Mouse (Mus musculus): ENCODE results near the gene Camk2n1. TPM values are rescaled to one million over a fixed set of nuclear protein-coding genes. Genes with fewer than 3 reads are reported as not detected.
A peak's percentile ranks its signal among the peaks of the same experiment; 100 is the strongest.

Camk2n1 gene
- polyA plus RNA-seq, 1 experiment from 2014 or later: 14.8 TPM

- no peaks in the 10 kb centered on the region for H3K9me3 ChIP-seq
- H3K4me2 ChIP-seq: no peak overlapping the region
- 56% methylated on average over 12 of the region's 12 CpGs for WGBS
- no peaks in the 10 kb centered on the region for H3K36me3 ChIP-seq
- H3K4me3 ChIP-seq: no peak overlapping the region
- H3K4me1 ChIP-seq (replicated peaks): peaks cover 44% of the 10 kb centered on the region
- ATAC-seq (ENCODE audit: low FRiP score): no peak
- H3K9ac ChIP-seq: no peak overlapping the region
- peaks cover 13% of the 10 kb centered on the region; the same call in 1 of the 2 replicates for H3K27me3 ChIP-seq
- no peak overlapping the region for H3K27ac ChIP-seq
These were observed 4.3 kb upstream of the Camk2n1 start for GRCm38 (mm10) chr4:138449636-138450314.

GRCm38 (mm10) chr4:138452306-138453096, 1.6 kb upstream of the Camk2n1 start:
- peaks cover 12% of the 10 kb centered on the region; the same call in 1 of the 2 replicates for H3K27me3 ChIP-seq
- no peak overlapping the region for H3K4me3 ChIP-seq
- no peaks in the 10 kb centered on the region for H3K9me3 ChIP-seq
- H3K9ac ChIP-seq: no peak overlapping the region
- H3K4me1 ChIP-seq (replicated peaks): peaks cover 55% of the 10 kb centered on the region
- H3K36me3 ChIP-seq: no peaks in the 10 kb centered on the region
- WGBS: 27% methylated on average over 15 of the region's 15 CpGs
- H3K4me2 ChIP-seq: no peak overlapping the region
- peak overlapping the region; percentile 44; the same call in 1 of the 2 replicates for H3K27ac ChIP-seq
- ATAC-seq (ENCODE audit: low FRiP score): no peak

- H3K4me1 ChIP-seq (replicated peaks): peaks cover 55% of the 10 kb centered on the region
- 3% methylated on average over 19 of the region's 19 CpGs for WGBS
These were observed 889 bp upstream of the Camk2n1 start for GRCm38 (mm10) chr4:138453097-138453752.

GRCm38 (mm10) chr4:138454571-138455140, 542 bp downstream of the Camk2n1 start:
- Histone ChIP-seq H3K9ac (peak overlapping the region; percentile 97), H3K4me1 (replicated peaks) (peaks cover 58% of the 10 kb centered on the region), H3K4me2 (peak overlapping the region; percentile 83), H3K36me3 (no peaks in the 10 kb centered on the region; the same call in 1 of the 2 replicates), H3K27ac (peak overlapping the region; percentile 98), H3K9me3 (no peaks in the 10 kb centered on the region), H3K4me3 (peak overlapping the region; percentile 96), H3K27me3 (peaks cover 12% of the 10 kb centered on the region; the same call in 1 of the 2 replicates)
- ATAC-seq (ENCODE audit: low FRiP score): peak; percentile 48
- WGBS: 1% methylated on average over 66 of the region's 78 CpGs

More at GRCm38 (mm10) chr4:138453097-138453752, 889 bp upstream of the Camk2n1 start:
- Histone ChIP-seq H3K9ac (peak overlapping the region; percentile 97), H3K27me3 (peaks cover 12% of the 10 kb centered on the region; the same call in 1 of the 2 replicates), H3K4me3 (peak overlapping the region; percentile 96), H3K27ac (peak overlapping the region; percentile 98), H3K9me3 (no peaks in the 10 kb centered on the region), H3K36me3 (no peaks in the 10 kb centered on the region), H3K4me2 (peak overlapping the region; percentile 83)
- 0 out of 2 replicates have a peak, but pooled peaks have one; percentile 12 for ATAC-seq (ENCODE audit: low FRiP score)

- H3K4me3 ChIP-seq: peak overlapping the region; percentile 96
- WGBS: 0% methylated on average over 58 of the region's 58 CpGs
- H3K27me3 ChIP-seq: 0 out of 2 replicates have a peak, but pooled peaks cover 6% of the 10 kb centered on the region
- no peaks in the 10 kb centered on the region; the same call in 1 of the 2 replicates for H3K36me3 ChIP-seq
- H3K4me1 ChIP-seq (replicated peaks): peaks cover 65% of the 10 kb centered on the region
- H3K9me3 ChIP-seq: no peaks in the 10 kb centered on the region
- ATAC-seq (ENCODE audit: low FRiP score): peak; percentile 34; the same call in 1 of the 2 replicates
- H3K27ac ChIP-seq: peak overlapping the region; percentile 98
- H3K9ac ChIP-seq: peak overlapping the region; percentile 97
- peak overlapping the region; percentile 83 for H3K4me2 ChIP-seq
These were observed 1.2 kb downstream of the Camk2n1 start for GRCm38 (mm10) chr4:138455141-138455955.

GRCm38 (mm10) chr4:138455956-138456341, 1.8 kb downstream of the Camk2n1 start:
- peak overlapping the region; percentile 96 for H3K4me3 ChIP-seq
- H3K27ac ChIP-seq: peak overlapping the region; percentile 98
- no peaks in the 10 kb centered on the region; the same call in 1 of the 2 replicates for H3K36me3 ChIP-seq
- H3K9me3 ChIP-seq: no peaks in the 10 kb centered on the region
- peak overlapping the region; percentile 83 for H3K4me2 ChIP-seq
- ATAC-seq (ENCODE audit: low FRiP score): no peak
- peaks cover 67% of the 10 kb centered on the region for H3K4me1 ChIP-seq (replicated peaks)
- WGBS: under 1% methylated on average over 17 of the region's 17 CpGs
- 0 out of 2 replicates have a peak, but pooled peaks cover 4% of the 10 kb centered on the region for H3K27me3 ChIP-seq
- peak overlapping the region; percentile 97 for H3K9ac ChIP-seq

- Histone ChIP-seq H3K36me3 (no peaks in the 10 kb centered on the region; the same call in 1 of the 2 replicates), H3K4me1 (replicated peaks) (peaks cover 67% of the 10 kb centered on the region), H3K9ac (peak overlapping the region; percentile 97), H3K4me3 (peak overlapping the region; percentile 96), H3K4me2 (peak overlapping the region; percentile 83), H3K27ac (peak overlapping the region; percentile 98), H3K27me3 (0 out of 2 replicates have a peak, but pooled peaks cover under 1% of the 10 kb centered on the region), H3K9me3 (no peaks in the 10 kb centered on the region)
- ATAC-seq (ENCODE audit: low FRiP score): no peak
- WGBS: 0% methylated on average over 8 of the region's 8 CpGs
These were observed 2.4 kb downstream of the Camk2n1 start for GRCm38 (mm10) chr4:138456536-138456935.

GRCm38 (mm10) chr4:138457091-138457490, 3.0 kb downstream of the Camk2n1 start:
- peak overlapping the region; percentile 96 for H3K4me3 ChIP-seq
- H3K9me3 ChIP-seq: no peaks in the 10 kb centered on the region
- H3K36me3 ChIP-seq: no peaks in the 10 kb centered on the region; the same call in 1 of the 2 replicates
- ATAC-seq (ENCODE audit: low FRiP score): no peak
- no peaks in the 10 kb centered on the region for H3K27me3 ChIP-seq
- no peak overlapping the region for H3K27ac ChIP-seq
- 39% methylated on average over 4 of the region's 4 CpGs for WGBS
- no peak overlapping the region; the same call in 1 of the 2 replicates for H3K9ac ChIP-seq
- peaks cover 68% of the 10 kb centered on the region for H3K4me1 ChIP-seq (replicated peaks)
- peak overlapping the region; percentile 83 for H3K4me2 ChIP-seq

- H3K27ac ChIP-seq: no peak overlapping the region
- no peaks in the 10 kb centered on the region; the same call in 1 of the 2 replicates for H3K36me3 ChIP-seq
- no peak for ATAC-seq (ENCODE audit: low FRiP score)
- no peak overlapping the region for H3K9ac ChIP-seq
- no peaks in the 10 kb centered on the region for H3K9me3 ChIP-seq
- H3K4me2 ChIP-seq: peak overlapping the region; percentile 83
- WGBS: 79% methylated on average over 7 of the region's 7 CpGs
- no peaks in the 10 kb centered on the region for H3K27me3 ChIP-seq
- no peak overlapping the region for H3K4me3 ChIP-seq
- H3K4me1 ChIP-seq (replicated peaks): peaks cover 71% of the 10 kb centered on the region
These were observed 4.1 kb downstream of the Camk2n1 start for GRCm38 (mm10) chr4:138458171-138458570.

GRCm38 (mm10) chr4:138458735-138459440, 4.8 kb downstream of the Camk2n1 start:
- H3K4me2 ChIP-seq: no peak overlapping the region
- 57% methylated on average over 5 of the region's 5 CpGs for WGBS

More at GRCm38 (mm10) chr4:138458735-138459440, 4.8 kb downstream of the Camk2n1 start:
- Histone ChIP-seq H3K9me3 (no peaks in the 10 kb centered on the region), H3K27me3 (no peaks in the 10 kb centered on the region), H3K27ac (0 out of 2 replicates have a peak overlapping the region, but pooled peaks have one; percentile 23), H3K9ac (0 out of 2 replicates have a peak overlapping the region, but pooled peaks have one; percentile 29), H3K4me3 (no peak overlapping the region), H3K4me1 (replicated peaks) (peaks cover 71% of the 10 kb centered on the region), H3K36me3 (no peaks in the 10 kb centered on the region; the same call in 1 of the 2 replicates)
- ATAC-seq (ENCODE audit: low FRiP score): no peak
